12 mouse cellular contexts compared by ENCODE assay signal in genomic region chr17:28365122-28365521, GRCm38 (mm10). TPM values are rescaled to one million over a fixed set of nuclear protein-coding genes. Genes with fewer than 3 reads are reported as not detected.
DNase-seq lines count a peak whose midpoint lies in the region; ATAC-seq lines count a peak whose summit lies in the region.
"Had no signal": no experiment of that assay in that cellular context is flagged by ENCODE, and none has a peak within 500 bp of the region (broad histone marks: within the 10 kb centered on the region; RNA-seq: fewer than 3 reads in every experiment).

Gene Tulp1 (minus strand): TSS chr17:28365222.

- WGBS in heart, embryonic 16.5 days, result 36% methylated on average over 8 of the region's 8 CpGs
- WGBS in embryonic facial prominence, embryonic 11.5 days, result 21% methylated on average over 8 of the region's 8 CpGs
- WGBS in hindbrain, embryonic 14.5 days, result 27% methylated on average over 8 of the region's 8 CpGs
- WGBS in midbrain, embryonic 13.5 days, result 19% methylated on average over 8 of the region's 8 CpGs

- H3K9ac ChIP-seq in heart, embryonic 16.5 days (ENCODE audit: low read length), result peak within 1 kb of the TSS; percentile 50; the same call in 1 of the 2 replicates
- peak within 1 kb of the TSS; percentile 50 for H3K9ac ChIP-seq in embryonic facial prominence, embryonic 11.5 days (replicated peaks; ENCODE audit: low read length)
- no peak within 1 kb of the TSS for H3K9ac ChIP-seq in hindbrain, embryonic 14.5 days
- no peak within 1 kb of the TSS for H3K9ac ChIP-seq in midbrain, embryonic 13.5 days (replicated peaks)

- no peaks in the 10 kb centered on the region for H3K9me3 ChIP-seq in heart, embryonic 16.5 days (replicated peaks; ENCODE audit: control insufficient read depth, low read length)
- H3K9me3 ChIP-seq in embryonic facial prominence, embryonic 11.5 days (replicated peaks; ENCODE audit: control insufficient read depth, low read length), result no peaks in the 10 kb centered on the region
- H3K9me3 ChIP-seq in hindbrain, embryonic 14.5 days (ENCODE audit: control insufficient read depth, low read length), result no peaks in the 10 kb centered on the region
- no peaks in the 10 kb centered on the region for H3K9me3 ChIP-seq in midbrain, embryonic 13.5 days

- peaks cover 17% of the 10 kb centered on the region for H3K4me1 ChIP-seq in heart, embryonic 16.5 days (ENCODE audit: control insufficient read depth, insufficient read depth, low read length)
- H3K4me1 ChIP-seq in embryonic facial prominence, embryonic 11.5 days (ENCODE audit: control insufficient read depth, insufficient read depth, low read length), result peaks cover 6% of the 10 kb centered on the region
- H3K4me1 ChIP-seq in hindbrain, embryonic 14.5 days (replicated peaks; ENCODE audit: control insufficient read depth, insufficient read depth, low read length), result peaks cover 14% of the 10 kb centered on the region
- H3K4me1 ChIP-seq in midbrain, embryonic 13.5 days (replicated peaks), result peaks cover 25% of the 10 kb centered on the region

- DNase-seq in heart, postnatal 4 days, result no peak
- no peak for DNase-seq in embryonic facial prominence, embryonic 11.5 days (ENCODE audit: low spot score)
- no peak for DNase-seq in hindbrain, embryonic 14.5 days (ENCODE audit: low spot score)
- no peak for DNase-seq in thymus, postnatal 10 days (ENCODE audit: low spot score in 2 of 2)
- no peak for DNase-seq in spleen, postnatal 4 days (ENCODE audit: low spot score in 2 of 2)
- DNase-seq in urinary bladder, postnatal 36 days (ENCODE audit: low spot score in 2 of 2), result no peak
- DNase-seq: cerebellum, adult 9-10 months; kidney, adult 11 months had no signal

- peak within 1 kb of the TSS; percentile 36 for H3K4me3 ChIP-seq in heart, embryonic 16.5 days (ENCODE audit: low read length)
- peak within 1 kb of the TSS; percentile 33 for H3K4me3 ChIP-seq in embryonic facial prominence, embryonic 11.5 days (ENCODE audit: low read depth, low read length)
- H3K4me3 ChIP-seq in hindbrain, embryonic 14.5 days (replicated peaks; ENCODE audit: low read length), result peak within 1 kb of the TSS; percentile 9; the same call in 1 of the 2 replicates
- H3K4me3 ChIP-seq in midbrain, embryonic 13.5 days (replicated peaks), result peak within 1 kb of the TSS; percentile 18
- H3K4me3 ChIP-seq: myocyte had no signal

- peak within 1 kb of the TSS; percentile 58 for H3K4me2 ChIP-seq in heart, embryonic 16.5 days (ENCODE audit: low read depth, low read length)
- H3K4me2 ChIP-seq in embryonic facial prominence, embryonic 11.5 days (ENCODE audit: low read depth, low read length), result peak within 1 kb of the TSS; percentile 56
- H3K4me2 ChIP-seq in hindbrain, embryonic 14.5 days (replicated peaks), result peak within 1 kb of the TSS; percentile 30
- peak within 1 kb of the TSS; percentile 32; the same call in 1 of the 2 replicates for H3K4me2 ChIP-seq in midbrain, embryonic 13.5 days (replicated peaks)

- H3K27ac ChIP-seq in heart, embryonic 16.5 days (ENCODE audit: low read length), result no peak within 1 kb of the TSS
- H3K27ac ChIP-seq in embryonic facial prominence, embryonic 11.5 days (replicated peaks; ENCODE audit: low read depth, low read length), result no peak within 1 kb of the TSS
- H3K27ac ChIP-seq in hindbrain, embryonic 14.5 days, result no peak within 1 kb of the TSS
- no peak within 1 kb of the TSS for H3K27ac ChIP-seq in midbrain, embryonic 13.5 days

- H3K27me3 ChIP-seq in heart, embryonic 16.5 days (ENCODE audit: control insufficient read depth, insufficient read depth, low read length), result peaks cover 38% of the 10 kb centered on the region
- peaks cover 27% of the 10 kb centered on the region for H3K27me3 ChIP-seq in embryonic facial prominence, embryonic 11.5 days (ENCODE audit: control insufficient read depth, insufficient read depth, low read length)
- H3K27me3 ChIP-seq in hindbrain, embryonic 14.5 days (ENCODE audit: control insufficient read depth, insufficient read depth, low read length), result peaks cover 60% of the 10 kb centered on the region
- peaks cover 61% of the 10 kb centered on the region for H3K27me3 ChIP-seq in midbrain, embryonic 13.5 days

- no peak for ATAC-seq in heart, embryonic 16.5 days (replicated peaks; ENCODE audit: extremely low read depth, insufficient read depth, low FRiP score)
- ATAC-seq in embryonic facial prominence, embryonic 11.5 days (replicated peaks; ENCODE audit: insufficient number of reproducible peaks, low FRiP score, low TSS enrichment, low read depth), result no peak
- no peak for ATAC-seq in hindbrain, embryonic 14.5 days (ENCODE audit: low FRiP score)
- ATAC-seq in midbrain, embryonic 13.5 days, result no peak

- H3K36me3 ChIP-seq in heart, embryonic 16.5 days (ENCODE audit: control insufficient read depth, insufficient read depth), result no peaks in the 10 kb centered on the region
- no peaks in the 10 kb centered on the region for H3K36me3 ChIP-seq in embryonic facial prominence, embryonic 11.5 days (replicated peaks; ENCODE audit: control insufficient read depth, insufficient read depth, low read depth, low read length)
- no peaks in the 10 kb centered on the region for H3K36me3 ChIP-seq in hindbrain, embryonic 14.5 days (replicated peaks; ENCODE audit: control insufficient read depth, insufficient read depth)
- H3K36me3 ChIP-seq in midbrain, embryonic 13.5 days, result no peaks in the 10 kb centered on the region

RNA-seq across cellular contexts. Expression of gene Tulp1, which starts in this region (rescaled TPM):
- polyA plus RNA-seq in heart, embryonic 16.5 days (2015; fragmentation: Nextera tagmentation; extraction: Ambion mirVana), result 2.1 and 3.1 TPM in 2 replicates
- total RNA-seq in heart, postnatal 4 days (2021), result 1 to 10 TPM; 1.0 to 1.5 TPM
- 3.4 and 3.6 TPM in 2 replicates for polyA plus RNA-seq in embryonic facial prominence, embryonic 11.5 days (2014; fragmentation: Nextera tagmentation; extraction: Ambion mirVana)
- 1.2 and 1.7 TPM in 2 replicates for polyA plus RNA-seq in hindbrain, embryonic 14.5 days (2014; fragmentation: Nextera tagmentation; extraction: Ambion mirVana)
- 1.7 and 2.6 TPM in 2 replicates for polyA plus RNA-seq in midbrain, embryonic 13.5 days (2015; fragmentation: Nextera tagmentation; extraction: Ambion mirVana)
- polyA plus RNA-seq: frontal cortex, adult 2 months; myocyte had no signal

Comparison
In these comparisons a context has a peak if more than half of its experiments do, and no peak if none do; other contexts are left out.
1. H3K9ac ChIP-seq: peak in heart, embryonic 16.5 days (single experiment) and embryonic facial prominence, embryonic 11.5 days (single experiment); none in hindbrain, embryonic 14.5 days (single experiment) and midbrain, embryonic 13.5 days (single experiment).
2. Peak in every context shown above with its lines, with median percentiles within 50 percentile points of each other: H3K4me2 ChIP-seq and H3K4me3 ChIP-seq.